Mouse (Mus musculus) limb, embryonic 12.5 days (tissue): ENCODE measurements around the gene Pih1d2. TPM values are rescaled to one million over a fixed set of nuclear protein-coding genes. Genes with fewer than 3 reads are reported as not detected.
"Not testable (repeated sequence)": the region's sequence is repeated elsewhere in the genome, so short reads cannot be mapped to it uniquely, and the experiment has no call there.

Experiments used
- ATAC-seq: fragments of 200-750 bp; cut with Nextera tagmentation; 2 replicates; pipeline ENCODE4 v1.8.0; 2017; ENCODE audit warnings: low read depth, moderate TSS enrichment; ENCODE audit not compliant: insufficient number of reproducible peaks, insufficient read depth, low FRiP score, low TSS enrichment
- H3K27ac ChIP-seq: fragments of 300-500 bp; sonication (generic); 2 replicates; pipeline ENCODE4 v1.5.1; 2016; ENCODE audit warnings: mild to moderate bottlenecking, moderate library complexity
- H3K27me3 ChIP-seq: fragments of 300-500 bp; sonication (generic); 2 replicates; pipeline ENCODE4 v1.6.1; 2016; ENCODE audit warnings: mild to moderate bottlenecking, moderate library complexity
- H3K36me3 ChIP-seq: fragments of 300-500 bp; sonication (generic); 2 replicates; pipeline ENCODE4 v1.6.1; 2016; ENCODE audit warnings: mild to moderate bottlenecking, moderate library complexity
- H3K4me1 ChIP-seq: fragments of 300-500 bp; sonication (generic); replicated peaks from 2 replicates; pipeline ENCODE4 v1.6.1; 2016
- H3K4me2 ChIP-seq: fragments of 300-500 bp; sonication (generic); 2 replicates; pipeline ENCODE4 v1.6.1; 2016; ENCODE audit warnings: mild to moderate bottlenecking, moderate library complexity
- H3K4me3 ChIP-seq: fragments of 300-500 bp; sonication (generic); replicated peaks from 2 replicates; pipeline ENCODE4 v1.5.1; 2016; ENCODE audit warnings: mild to moderate bottlenecking
- H3K9ac ChIP-seq: fragments of 300-500 bp; sonication (generic); replicated peaks from 2 replicates; pipeline ENCODE4 v1.6.1; 2016; ENCODE audit warnings: mild to moderate bottlenecking, moderate library complexity
- H3K9me3 ChIP-seq: fragments of 300-500 bp; sonication (generic); 2 replicates; pipeline ENCODE4 v1.6.1; 2016; ENCODE audit warnings: mild to moderate bottlenecking, moderate library complexity
- WGBS: fragments of 180-500 bp; shearing (Covaris S2); methylation state at CpG from one replicate; pipeline ENCODE4 v1.1.7; 2016; 5-methylcytosine and 5-hydroxymethylcytosine counted together
- polyA plus RNA-seq: library from polyadenylated mRNA; unstranded; fragments of >200 nt; fragmentation: Nextera tagmentation; extraction: Ambion mirVana; gene quantifications from 2 replicates; pipeline ENCODE4 v1.2.1, GENCODE M21; 2016

The Pih1d2 gene
- polyA plus RNA-seq, 1 experiment from 2014 or later: 4.6 TPM

DNA sequence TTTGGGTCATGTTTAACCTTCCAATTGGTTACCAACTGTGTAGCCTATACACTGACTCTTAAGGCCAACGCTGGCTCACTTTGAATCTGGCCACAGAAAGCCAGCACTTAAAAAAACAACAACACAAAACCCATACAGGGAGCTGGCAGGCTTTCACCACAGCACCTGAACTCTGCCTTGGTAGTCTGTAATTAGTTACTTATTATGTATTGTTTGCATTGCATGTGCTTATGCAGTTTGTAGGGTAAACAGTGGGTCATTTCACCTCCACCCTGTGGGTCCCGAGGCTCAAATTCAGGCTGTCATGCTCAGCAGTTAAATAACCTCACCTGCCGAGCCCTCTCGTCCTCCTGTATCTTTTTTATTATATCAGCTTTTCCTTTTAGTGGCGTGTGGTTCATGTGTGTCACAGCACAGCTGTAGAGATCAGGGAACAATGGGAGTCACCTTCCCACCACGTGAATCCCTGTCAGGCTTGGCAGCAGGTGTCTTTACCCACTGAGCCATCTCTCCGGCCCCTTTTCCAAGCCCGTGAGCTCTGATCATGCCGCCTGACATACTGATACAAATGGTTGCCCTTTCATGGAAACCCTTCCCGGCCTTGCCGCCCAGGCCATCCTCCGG is 22.2 kb upstream of the Pih1d2 start:
- H3K4me2 ChIP-seq: no peak overlapping the region
- WGBS: 79% methylated on average over 12 of the region's 12 CpGs
- H3K4me1 ChIP-seq: no peaks in the 10 kb centered on the region
- no peak overlapping the region for H3K4me3 ChIP-seq
- H3K27ac ChIP-seq: no peak overlapping the region
- H3K9me3 ChIP-seq: no peaks in the 10 kb centered on the region
- H3K27me3 ChIP-seq: no peaks in the 10 kb centered on the region
- peaks cover 53% of the 10 kb centered on the region for H3K36me3 ChIP-seq
- ATAC-seq: no peak
- H3K9ac ChIP-seq: no peak overlapping the region

DNA sequence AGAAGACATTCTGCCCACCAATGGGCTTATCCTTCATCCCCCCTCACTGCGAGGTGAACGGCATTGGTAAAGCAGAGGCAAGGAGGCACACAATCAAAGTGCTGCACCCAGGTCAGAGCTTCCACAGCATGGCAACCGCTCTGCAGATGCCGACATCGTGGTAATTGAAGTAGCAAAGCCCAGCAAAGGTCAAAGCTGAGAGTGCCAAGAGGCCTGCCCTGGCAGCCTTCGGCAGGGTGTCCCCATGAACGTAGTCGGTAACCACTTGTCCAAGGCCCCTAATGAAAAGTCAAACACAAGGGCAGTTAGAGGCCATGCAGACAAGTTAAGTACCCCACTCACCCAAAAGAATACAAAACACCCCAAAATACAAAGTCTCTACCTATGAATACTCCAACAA is 20.1 kb upstream of the Pih1d2 start:
- WGBS: 96% methylated on average over 8 of the region's 8 CpGs

DNA sequence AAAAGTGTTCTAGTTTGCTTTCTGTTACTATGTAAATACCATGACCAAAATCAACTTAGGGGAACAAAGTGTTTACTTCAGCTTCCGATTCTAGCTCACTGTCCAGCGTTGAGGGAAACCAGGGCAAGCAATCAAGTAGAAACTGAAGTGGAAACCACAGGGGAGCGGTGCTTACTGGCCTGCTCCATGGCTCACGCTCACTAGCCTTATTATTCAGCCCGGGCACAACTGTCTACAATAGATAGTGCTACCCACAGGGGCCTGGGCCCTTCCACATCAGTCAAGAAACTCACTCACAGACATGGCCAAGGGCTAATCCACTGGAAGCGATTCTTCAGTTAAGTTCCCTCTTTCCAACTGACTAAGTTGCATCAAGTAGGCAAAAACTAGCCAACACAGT is 15.6 kb upstream of the Pih1d2 start:
- H3K4me3 ChIP-seq: no peak overlapping the region
- H3K4me2 ChIP-seq: no peak overlapping the region
- no peak for ATAC-seq
- peaks cover 27% of the 10 kb centered on the region for H3K4me1 ChIP-seq
- H3K9ac ChIP-seq: no peak overlapping the region
- no peaks in the 10 kb centered on the region for H3K9me3 ChIP-seq
- H3K36me3 ChIP-seq: peaks cover 54% of the 10 kb centered on the region
- no peak overlapping the region for H3K27ac ChIP-seq
- H3K27me3 ChIP-seq: no peaks in the 10 kb centered on the region
- WGBS: 90% methylated on average over 6 of the region's 6 CpGs

More for the DNA sequence above, 20.1 kb upstream of the Pih1d2 start:
- no peak overlapping the region for H3K27ac ChIP-seq
- no peaks in the 10 kb centered on the region for H3K27me3 ChIP-seq
- H3K9me3 ChIP-seq: no peaks in the 10 kb centered on the region
- peaks cover 59% of the 10 kb centered on the region for H3K36me3 ChIP-seq
- no peak overlapping the region for H3K4me3 ChIP-seq
- no peak for ATAC-seq
- no peak overlapping the region for H3K9ac ChIP-seq
- no peak overlapping the region for H3K4me2 ChIP-seq
- H3K4me1 ChIP-seq: peaks cover 8% of the 10 kb centered on the region

DNA sequence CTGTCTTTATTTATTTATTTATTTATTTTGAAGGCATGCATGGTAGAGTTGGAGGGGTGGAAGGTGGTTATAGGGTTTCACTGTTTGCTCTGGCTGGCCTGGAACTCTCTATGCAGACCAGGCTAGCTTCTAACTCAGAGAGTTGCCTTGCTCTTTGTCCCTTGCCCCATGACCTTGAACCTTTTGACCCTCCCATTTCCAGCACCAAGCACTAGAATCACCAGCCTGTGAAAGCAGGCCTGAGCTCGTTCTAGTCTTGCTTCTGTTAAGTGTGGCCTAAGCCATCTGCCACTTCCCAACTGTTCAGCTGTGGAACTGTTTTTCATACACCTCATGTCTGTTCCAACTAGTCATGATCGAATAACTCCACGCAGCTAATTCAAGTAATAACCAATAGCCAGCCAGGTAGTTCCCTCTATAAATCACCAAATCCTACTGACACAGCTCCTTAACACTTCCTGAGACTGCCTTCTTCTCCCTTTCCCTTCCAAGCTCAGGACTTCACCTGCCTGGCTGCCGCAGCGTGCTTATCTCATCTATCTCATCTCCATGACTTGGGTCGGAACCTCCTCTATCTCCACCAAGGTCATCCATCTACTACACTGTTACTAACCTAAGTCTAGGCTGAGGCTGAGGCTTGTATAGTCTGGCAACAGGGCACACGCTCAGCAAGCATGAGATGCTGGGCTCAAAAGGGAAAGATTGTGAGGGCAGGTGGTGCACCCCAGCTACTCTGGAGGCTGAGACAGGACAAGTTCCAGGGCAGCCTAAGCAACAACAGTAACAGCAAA is 14.9 kb upstream of the Pih1d2 start:
- 85% methylated on average over 7 of the region's 7 CpGs for WGBS
- no peaks in the 10 kb centered on the region for H3K9me3 ChIP-seq
- H3K36me3 ChIP-seq: peaks cover 54% of the 10 kb centered on the region
- H3K27ac ChIP-seq: no peak overlapping the region
- no peak for ATAC-seq
- no peaks in the 10 kb centered on the region for H3K27me3 ChIP-seq
- peaks cover 27% of the 10 kb centered on the region for H3K4me1 ChIP-seq
- peak overlapping the region; percentile 80 for H3K4me2 ChIP-seq
- H3K4me3 ChIP-seq: peak overlapping the region; percentile 89
- H3K9ac ChIP-seq: peak overlapping the region; percentile 83

DNA sequence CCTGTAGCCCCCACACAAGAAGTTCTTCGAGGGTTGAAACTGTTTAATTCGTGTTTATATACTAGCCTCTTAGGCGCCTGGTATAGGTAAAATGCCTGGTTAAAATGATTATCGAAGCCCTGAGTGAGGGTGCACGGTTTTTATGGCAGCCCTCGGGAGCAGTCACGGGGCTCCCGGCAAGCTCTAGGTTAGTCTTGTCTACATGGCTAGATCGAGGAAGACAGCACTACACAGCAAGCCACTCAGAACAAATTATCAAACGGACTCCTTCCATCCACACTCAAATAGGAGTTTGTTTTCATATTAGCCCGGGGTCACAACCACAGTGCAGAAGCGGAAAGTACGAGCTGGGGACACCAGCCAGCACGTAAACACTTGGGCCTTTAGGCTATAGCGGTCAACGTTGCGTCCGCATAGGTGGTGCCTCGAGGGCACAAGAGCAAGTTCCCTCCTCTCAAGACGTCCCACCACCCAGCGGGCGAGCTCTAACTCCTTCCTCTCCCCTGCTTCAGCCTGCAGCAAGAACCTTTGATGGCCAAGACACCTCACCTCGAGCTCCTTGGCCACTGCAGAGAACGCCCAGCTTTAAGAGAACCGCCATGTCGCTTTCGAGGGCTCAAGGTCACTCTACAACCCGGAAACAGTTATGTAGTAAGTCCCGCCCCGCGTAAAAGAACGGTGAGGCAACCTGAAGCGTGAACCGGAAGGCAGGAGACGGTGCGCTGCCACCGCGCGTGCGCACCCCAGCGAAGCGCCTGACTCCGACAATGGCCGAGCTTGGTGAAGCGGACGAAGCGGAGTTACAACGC is 13.7 kb upstream of the Pih1d2 start, which contains the start of the genes Sdhd and Timm8b:
TSS of gene Sdhd (minus strand) at position 624 of the 809 bp plus-strand sequence.
TSS of gene Timm8b (plus strand) at position 722 of the 809 bp plus-strand sequence.
- under 1% methylated on average over 48 of the region's 48 CpGs for whole genome bisulfite sequencing
- Histone ChIP-seq H3K36me3 (peaks cover 54% of the 10 kb centered on the region), H3K27ac (peak within 1 kb of the TSS; percentile 91), H3K4me1 (peaks cover 27% of the 10 kb centered on the region), H3K9ac (peak within 1 kb of the TSS; percentile 83), H3K4me3 (peak within 1 kb of the TSS; percentile 89), H3K9me3 (no peaks in the 10 kb centered on the region), H3K27me3 (no peaks in the 10 kb centered on the region), H3K4me2 (peak within 1 kb of the TSS; percentile 80)
- peak; percentile 94 for ATAC-seq

DNA sequence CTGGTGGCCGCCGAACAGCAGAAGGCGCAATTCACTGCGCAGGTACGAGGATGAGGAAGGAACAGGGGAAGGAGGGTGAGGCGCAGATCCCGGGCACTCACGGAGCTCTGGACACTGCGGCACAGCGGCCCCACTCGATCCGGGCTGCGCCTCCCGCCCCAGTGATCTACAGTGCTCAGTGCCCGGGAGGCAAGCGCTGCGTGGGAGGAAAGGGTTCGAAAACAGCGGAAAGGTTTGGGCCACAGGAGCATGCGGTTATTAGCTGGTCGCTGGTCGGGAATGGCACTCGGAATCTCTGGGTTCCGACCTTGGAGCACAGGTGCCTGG is 13.2 kb upstream of the Pih1d2 start:
- peak overlapping the region; percentile 80 for H3K4me2 ChIP-seq
- H3K9me3 ChIP-seq: no peaks in the 10 kb centered on the region
- peak; percentile 91 for ATAC-seq
- peaks cover 27% of the 10 kb centered on the region for H3K4me1 ChIP-seq
- H3K27me3 ChIP-seq: no peaks in the 10 kb centered on the region
- peaks cover 52% of the 10 kb centered on the region for H3K36me3 ChIP-seq
- peak overlapping the region; percentile 89 for H3K4me3 ChIP-seq
- peak overlapping the region; percentile 91 for H3K27ac ChIP-seq
- peak overlapping the region; percentile 83 for H3K9ac ChIP-seq
- under 1% methylated on average over 24 of the region's 24 CpGs for WGBS

DNA sequence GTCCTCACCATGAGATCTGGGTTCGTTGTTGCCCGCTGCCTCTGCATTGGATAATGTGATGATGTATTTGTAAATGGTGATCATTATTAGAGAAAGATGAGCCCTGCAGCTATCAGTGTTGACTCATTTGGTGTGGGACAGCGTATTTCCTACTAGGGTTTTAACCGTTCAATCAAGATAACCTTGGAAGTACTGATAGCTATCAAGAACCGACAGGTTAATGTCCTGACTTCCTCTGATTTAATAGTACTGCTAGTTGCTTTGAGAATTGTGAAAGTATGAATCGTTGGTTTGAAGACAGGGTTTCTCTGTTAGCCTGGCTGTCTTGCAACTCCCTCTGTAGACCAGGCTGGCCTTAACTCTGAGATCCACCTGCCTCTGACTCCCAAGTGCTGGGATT is 12.8 kb upstream of the Pih1d2 start:
- peak overlapping the region; percentile 80 for H3K4me2 ChIP-seq
- ATAC-seq: peak; percentile 7; the same call in 1 of the 2 replicates

DNA sequence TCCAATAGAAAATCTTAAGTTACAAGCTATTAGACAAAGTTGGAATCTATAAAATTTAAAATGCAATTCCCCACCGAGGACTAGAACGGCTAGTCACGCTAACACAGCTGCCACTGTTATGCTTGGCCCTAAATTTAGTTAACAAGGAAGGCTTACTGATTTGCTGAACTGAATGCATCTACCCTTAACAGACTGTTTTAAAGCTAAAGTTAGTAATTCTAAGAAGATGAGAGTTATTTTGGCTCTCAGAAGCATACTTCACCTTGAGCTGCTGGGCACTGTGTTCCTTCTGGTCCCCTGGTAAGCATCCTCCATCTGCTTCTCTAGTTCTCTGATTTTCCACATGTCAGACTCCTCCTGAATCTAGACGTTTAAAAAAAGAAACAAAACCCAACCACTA is 5.0 kb upstream of the Pih1d2 start:
- Histone ChIP-seq H3K36me3 (peaks cover 78% of the 10 kb centered on the region), H3K4me2 (no peak overlapping the region), H3K27ac (no peak overlapping the region), H3K4me1 (peaks cover 9% of the 10 kb centered on the region), H3K4me3 (no peak overlapping the region), H3K9ac (no peak overlapping the region), H3K27me3 (no peaks in the 10 kb centered on the region), H3K9me3 (no peaks in the 10 kb centered on the region)
- 87% methylated on average over 4 of the region's 4 CpGs for WGBS
- no peak for ATAC-seq

More for the DNA sequence above, 12.8 kb upstream of the Pih1d2 start:
- H3K27me3 ChIP-seq: no peaks in the 10 kb centered on the region
- peak overlapping the region; percentile 83 for H3K9ac ChIP-seq
- H3K36me3 ChIP-seq: peaks cover 51% of the 10 kb centered on the region
- H3K4me3 ChIP-seq: peak overlapping the region; percentile 89
- no peaks in the 10 kb centered on the region for H3K9me3 ChIP-seq
- 4% methylated on average over 6 of the region's 6 CpGs for WGBS
- peak overlapping the region; percentile 91; the same call in 1 of the 2 replicates for H3K27ac ChIP-seq
- H3K4me1 ChIP-seq: peaks cover 27% of the 10 kb centered on the region

DNA sequence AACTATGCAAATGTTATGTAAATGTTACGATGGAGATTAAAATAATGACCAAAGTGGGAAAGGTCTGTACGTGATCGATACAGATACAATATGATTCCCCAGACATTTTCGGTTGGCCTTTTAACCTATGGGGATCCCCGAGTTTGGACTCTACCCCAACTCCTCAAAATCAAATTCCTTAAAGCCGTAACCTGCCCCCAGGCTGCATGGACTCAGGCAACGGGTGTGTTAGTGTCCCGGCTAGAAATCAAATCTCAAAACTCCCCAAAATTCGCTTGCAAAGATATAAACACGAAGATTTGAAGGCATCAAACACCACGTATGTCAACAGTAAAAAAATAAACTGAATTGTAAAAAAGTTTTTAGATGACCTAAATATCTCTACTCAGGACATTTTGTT is 960 bp upstream of the Pih1d2 start:
- Histone ChIP-seq H3K27me3 (no peaks in the 10 kb centered on the region), H3K27ac (no peak overlapping the region; the same call in 1 of the 2 replicates), H3K9me3 (no peaks in the 10 kb centered on the region), H3K4me2 (peak overlapping the region; percentile 80), H3K36me3 (peaks cover 41% of the 10 kb centered on the region), H3K4me1 (peaks cover 12% of the 10 kb centered on the region), H3K9ac (peak overlapping the region; percentile 95), H3K4me3 (peak overlapping the region; percentile 100)
- no peak for ATAC-seq
- 32% methylated on average over 11 of the region's 11 CpGs for whole genome bisulfite sequencing

DNA sequence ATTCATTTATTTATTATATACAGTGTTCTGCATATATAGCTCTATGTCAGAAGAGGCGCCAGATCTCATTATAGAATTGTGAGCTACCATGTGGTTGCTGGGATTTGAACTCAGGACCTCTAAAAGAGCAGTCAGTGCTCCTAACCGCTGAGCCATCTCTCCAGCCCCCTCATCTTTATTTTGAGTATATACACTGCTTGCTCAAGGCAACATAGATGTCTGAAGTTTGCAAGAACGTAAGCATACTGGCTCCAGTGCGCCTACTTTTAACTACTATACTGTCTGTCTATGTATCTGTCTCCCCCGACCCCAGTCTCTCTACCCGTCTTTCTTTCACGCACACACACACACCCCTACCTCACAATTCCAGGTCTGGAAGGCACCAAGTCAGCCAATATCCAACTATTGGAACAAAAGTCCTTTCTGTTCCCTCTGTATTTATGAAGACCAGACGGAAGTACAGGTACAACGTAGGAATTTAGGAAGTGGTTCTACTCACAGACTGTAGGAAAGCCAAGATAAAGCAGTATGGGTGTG is 741 bp downstream of the Pih1d2 start:
- Histone ChIP-seq H3K4me1 (peaks cover 12% of the 10 kb centered on the region), H3K4me3 (peak overlapping the region; percentile 100), H3K4me2 (peak overlapping the region; percentile 80), H3K27me3 (no peaks in the 10 kb centered on the region), H3K9ac (no peak overlapping the region), H3K9me3 (no peaks in the 10 kb centered on the region), H3K27ac (no peak overlapping the region), H3K36me3 (peaks cover 24% of the 10 kb centered on the region)
- WGBS: 62% methylated on average over 9 of the region's 9 CpGs
- no peak for ATAC-seq

DNA sequence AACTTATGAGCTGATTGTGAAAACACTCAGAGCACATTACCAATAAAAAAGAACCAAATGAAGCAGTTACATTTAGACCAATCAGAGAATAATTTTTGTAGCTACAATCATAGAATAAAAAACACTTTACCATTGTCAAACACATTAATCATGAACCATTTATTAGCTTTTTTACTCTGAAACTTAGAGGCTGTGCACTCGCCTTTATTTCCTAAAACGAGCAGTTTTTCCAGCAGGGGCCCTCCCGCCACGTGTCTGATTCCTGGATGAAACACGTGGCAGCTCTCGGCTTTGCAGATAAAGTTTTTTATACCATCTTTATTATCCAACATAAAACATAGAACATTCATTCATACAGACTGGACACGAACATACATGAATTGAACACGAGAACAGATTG is 13.8 kb downstream of the Pih1d2 start:
- H3K36me3 ChIP-seq: peaks cover 37% of the 10 kb centered on the region
- WGBS: 84% methylated on average over 6 of the region's 8 CpGs
- H3K4me1 ChIP-seq, ATAC-seq, H3K9ac ChIP-seq, H3K4me2 ChIP-seq, H3K4me3 ChIP-seq, H3K9me3 ChIP-seq, H3K27ac ChIP-seq, H3K27me3 ChIP-seq: not testable (repeated sequence)
